Mouse (Mus musculus) neural tube, embryonic 14.5 days (tissue): ENCODE results near the gene Inpp5e. TPM values are rescaled to one million over a fixed set of nuclear protein-coding genes. Genes with fewer than 3 reads are reported as not detected.

Source experiments
- ATAC-seq: fragments of 200-750 bp; cut with Nextera tagmentation; 2 replicates; pipeline ENCODE4 v1.8.0; 2017; ENCODE audit warnings: low read depth, mild to moderate bottlenecking, moderate TSS enrichment, moderate library complexity
- H3K27ac ChIP-seq: fragments of 300-500 bp; sonication (generic); 2 replicates; pipeline ENCODE4 v1.5.1; 2014; ENCODE audit warnings: low read depth, mild to moderate bottlenecking, control low read depth, low read length, moderate library complexity, mixed read lengths
- H3K27me3 ChIP-seq: fragments of 300-500 bp; sonication (generic); 2 replicates; pipeline ENCODE4 v1.6.1; 2014; ENCODE audit warnings: low read length; ENCODE audit not compliant: control insufficient read depth, insufficient read depth
- H3K36me3 ChIP-seq: fragments of 300-500 bp; sonication (generic); 2 replicates; pipeline ENCODE4 v1.6.1; 2014; ENCODE audit warnings: low read length, mixed read lengths; ENCODE audit not compliant: control insufficient read depth, insufficient read depth
- H3K4me1 ChIP-seq: fragments of 300-500 bp; sonication (generic); 2 replicates; pipeline ENCODE4 v1.6.1; 2014; ENCODE audit warnings: low read length; ENCODE audit not compliant: control insufficient read depth, insufficient read depth
- H3K4me2 ChIP-seq: fragments of 300-500 bp; sonication (generic); 2 replicates; pipeline ENCODE4 v1.6.1; 2014; ENCODE audit warnings: mild to moderate bottlenecking, low read depth, low read length, control low read depth
- H3K4me3 ChIP-seq: fragments of 300-500 bp; sonication (generic); 2 replicates; pipeline ENCODE4 v1.5.1; 2014; ENCODE audit warnings: low read depth, low read length, control low read depth, mixed read lengths
- H3K9ac ChIP-seq: fragments of 300-500 bp; sonication (generic); replicated peaks from 2 replicates; pipeline ENCODE4 v1.6.1; 2014; ENCODE audit warnings: low read depth, mild to moderate bottlenecking, control low read depth, low read length, mixed read lengths
- H3K9me3 ChIP-seq: fragments of 300-500 bp; sonication (generic); 2 replicates; pipeline ENCODE4 v1.6.1; 2016; ENCODE audit warnings: low read length; ENCODE audit not compliant: control insufficient read depth
- WGBS: fragments of 180-500 bp; shearing (Covaris S2); extraction: QIAGEN DNeasy Blood & Tissue Kit; methylation state at CpG from one replicate; pipeline ENCODE4 v1.1.7; 2014; 5-methylcytosine and 5-hydroxymethylcytosine counted together
- polyA plus RNA-seq: library from polyadenylated mRNA; unstranded; fragments of >200 nt; fragmentation: Nextera tagmentation; extraction: Ambion mirVana; gene quantifications from 2 replicates; pipeline ENCODE4 v1.2.1, GENCODE M21; 2014

Inpp5e gene
- polyA plus RNA-seq, 1 experiment from 2014 or later = 21.3 TPM

- Histone ChIP-seq H3K27me3 (no peaks in the 10 kb centered on the region), H3K4me2 (peak overlapping the region; percentile 95), H3K9ac (peak overlapping the region; percentile 96), H3K4me3 (peak overlapping the region; percentile 76), H3K9me3 (no peaks in the 10 kb centered on the region), H3K36me3 (peaks cover 11% of the 10 kb centered on the region; the same call in 1 of the 2 replicates), H3K27ac (peak overlapping the region; percentile 84), H3K4me1 (peaks cover 22% of the 10 kb centered on the region)
- WGBS = 2% methylated on average over 36 of the region's 36 CpGs
- peak; percentile 39 for ATAC-seq
Observed at GRCm38 (mm10) chr2:26352291-26352910, 56.6 kb downstream of the Inpp5e start.

- peak; percentile 83 for ATAC-seq
- H3K36me3 ChIP-seq = peaks cover 19% of the 10 kb centered on the region; the same call in 1 of the 2 replicates
- H3K9ac ChIP-seq = peak within 1 kb of the TSS; percentile 96
- peak within 1 kb of the TSS; percentile 84 for H3K27ac ChIP-seq
- peak within 1 kb of the TSS; percentile 76 for H3K4me3 ChIP-seq
- WGBS = 2% methylated on average over 62 of the region's 62 CpGs
- peaks cover 22% of the 10 kb centered on the region for H3K4me1 ChIP-seq
- H3K4me2 ChIP-seq = peak within 1 kb of the TSS; percentile 95
- H3K27me3 ChIP-seq = no peaks in the 10 kb centered on the region
- no peaks in the 10 kb centered on the region for H3K9me3 ChIP-seq
Observed at GRCm38 (mm10) chr2:26351358-26352290, 57.4 kb downstream of the Inpp5e start, which contains the start of gene Dnlz. Gene Dnlz, minus strand, starts transcription at chr2:26352110.

- Histone ChIP-seq H3K27me3 (no peaks in the 10 kb centered on the region), H3K4me1 (peaks cover 16% of the 10 kb centered on the region), H3K36me3 (peaks cover 49% of the 10 kb centered on the region), H3K9ac (no peak overlapping the region), H3K27ac (no peak overlapping the region), H3K9me3 (no peaks in the 10 kb centered on the region), H3K4me2 (no peak overlapping the region), H3K4me3 (no peak overlapping the region)
- 71% methylated on average over 6 of the region's 6 CpGs for WGBS
- ATAC-seq = no peak
Observed at GRCm38 (mm10) chr2:26348241-26348640, 60.8 kb downstream of the Inpp5e start.

Other genes with a start within 250 kb of the Inpp5e start
- 9.1 and 10.1 TPM in 2 replicates for gene Lhx3, start 200.9 kb downstream of the Inpp5e start, polyA plus RNA-seq
- gene Qsox2, start 171.7 kb downstream of the Inpp5e start, polyA plus RNA-seq = 16.1 and 17.3 TPM in 2 replicates
- 0.08 TPM in 1 of 2 replicates, not detected in the other for gene Ccdc187, start 114.6 kb downstream of the Inpp5e start, polyA plus RNA-seq
- 92.0 and 94.8 TPM in 2 replicates for gene Gpsm1, start 93.7 kb downstream of the Inpp5e start, polyA plus RNA-seq
- gene Dnlz, start 57.1 kb downstream of the Inpp5e start, polyA plus RNA-seq = 26.6 and 31.0 TPM in 2 replicates
- 1.5 and 1.7 TPM in 2 replicates for gene Card9, start 48.3 kb downstream of the Inpp5e start, polyA plus RNA-seq
- gene Snapc4, start 28.6 kb downstream of the Inpp5e start, polyA plus RNA-seq = 30.9 and 32.4 TPM in 2 replicates
- 147 and 152 TPM in 2 replicates for gene Entr1, start 19.9 kb downstream of the Inpp5e start, polyA plus RNA-seq
- gene Pmpca, start 19.9 kb downstream of the Inpp5e start, polyA plus RNA-seq = 76.4 and 92.1 TPM in 2 replicates
- gene Sec16a, start 36.0 kb upstream of the Inpp5e start, polyA plus RNA-seq = 27.2 and 35.2 TPM in 2 replicates
- 20.8 and 26.6 TPM in 2 replicates for gene Notch1, start 107.5 kb upstream of the Inpp5e start, polyA plus RNA-seq
- 37.4 and 64.3 TPM in 2 replicates for gene Egfl7, start 170.8 kb upstream of the Inpp5e start, polyA plus RNA-seq
- gene Gm20532, start 177.4 kb upstream of the Inpp5e start, polyA plus RNA-seq = not detected in 2 replicates
- 2.7 and 4.1 TPM in 2 replicates for gene Agpat2, start 195.2 kb upstream of the Inpp5e start, polyA plus RNA-seq
- 123 and 139 TPM in 2 replicates for gene Fam69b, start 219.3 kb upstream of the Inpp5e start, polyA plus RNA-seq